Mouse (Mus musculus) kidney, embryonic 16.5 days (tissue): ENCODE data around the gene Abhd17c. TPM values are rescaled to one million over a fixed set of nuclear protein-coding genes. Genes with fewer than 3 reads are reported as not detected.

Experiments used
- polyA plus RNA-seq: library from polyadenylated mRNA; unstranded; fragments of >200 nt; fragmentation: Nextera tagmentation; extraction: Ambion mirVana; gene quantifications from 2 replicates; pipeline ENCODE4 v1.2.1, GENCODE M21; 2015

The Abhd17c gene
- polyA plus RNA-seq, 1 experiment from 2014 or later: 13.7 TPM

Other genes starting within 250 kb of the Abhd17c start
- gene Cemip, start 65.4 kb downstream of the Abhd17c start, polyA plus RNA-seq: 0.26 and 0.42 TPM in 2 replicates